Mouse (Mus musculus): ENCODE measurements around the gene C130050O18Rik.

- TF ChIP-seq CEBPB (IDR thresholded peaks at IDR 0.05; ENCODE audit: insufficient read depth, poor library complexity, severe bottlenecking) (no peak), E2F4 (IDR thresholded peaks at IDR 0.05; ENCODE audit: insufficient read depth) (no peak), REST (IDR thresholded peaks at IDR 0.05; ENCODE audit: insufficient read depth, insufficient read length) (no peak), POLR2A (IDR thresholded peaks at IDR 0.05; ENCODE audit: insufficient read length, low read depth) (no peak), TCF3 (IDR thresholded peaks at IDR 0.05; ENCODE audit: insufficient read length, low read depth) (no peak)
These were observed 29.9 kb downstream of the C130050O18Rik start for GRCm38 (mm10) chr5:139434940-139435339.

All from myocyte (in vitro differentiated cells).